Mouse (Mus musculus) gastrocnemius, postnatal 10 days (tissue): ENCODE data around the gene Homer2. TPM values are rescaled to one million over a fixed set of nuclear protein-coding genes. Genes with fewer than 3 reads are reported as not detected.

Experiments
- DNase-seq: peaks from one replicate; pipeline ENCODE4 v3.0.0; 2021; ENCODE audit warnings: mixed read lengths
- total RNA-seq, 2 experiments: library from RNA; stranded (reverse); gene quantifications; 2 replicates each; pipeline ENCODE4 v1.2.3; 2021

The Homer2 gene
- total RNA-seq, 2 experiments from 2014 or later: 26.1 to 26.3 TPM

GRCm38 (mm10) chr7:81560101-81561049, 147.0 kb downstream of the Homer2 start:
- no peak for DNase-seq

GRCm38 (mm10) chr7:81559231-81559980, 147.9 kb downstream of the Homer2 start:
- no peak for DNase-seq

GRCm38 (mm10) chr7:81557985-81558360, 149.4 kb downstream of the Homer2 start:
- DNase-seq: no peak

- no peak for DNase-seq
These were observed 149.9 kb downstream of the Homer2 start for GRCm38 (mm10) chr7:81557252-81557984.

- no peak for DNase-seq
These were observed 150.5 kb downstream of the Homer2 start for GRCm38 (mm10) chr7:81556839-81557238.

GRCm38 (mm10) chr7:81554369-81554768, 153.0 kb downstream of the Homer2 start:
- DNase-seq: peak; percentile 40

- no peak for DNase-seq
These were observed 153.7 kb downstream of the Homer2 start for GRCm38 (mm10) chr7:81553589-81553988.

Other genes with a start within 250 kb of the Homer2 start
- 1 to 10 TPM; 4.5 to 4.9 TPM for gene Ap3b2, start 213.6 kb downstream of the Homer2 start, total RNA-seq
- not detected for gene BC048679, start 209.2 kb downstream of the Homer2 start, total RNA-seq
- gene Fsd2, start 140.6 kb downstream of the Homer2 start, total RNA-seq: 100 to 1,000 TPM; 195 to 220 TPM
- 1 to 10 TPM; 5.9 to 6.5 TPM for gene Whamm, start 136.3 kb downstream of the Homer2 start, total RNA-seq
- gene Ramac, start 55.4 kb upstream of the Homer2 start, total RNA-seq: 10 to 100 TPM; 26.7 to 27.9 TPM
- 10 to 100 TPM; 23.6 to 24.5 TPM for gene 3110040N11Rik, start 82.0 kb upstream of the Homer2 start, total RNA-seq
- 100 to 1,000 TPM; 214 to 229 TPM for gene Btbd1, start 121.9 kb upstream of the Homer2 start, total RNA-seq
- not detected for gene Gm10160, start 148.3 kb upstream of the Homer2 start, total RNA-seq
- 10 to 100 TPM; 53.0 to 54.2 TPM for gene Tm6sf1, start 151.5 kb upstream of the Homer2 start, total RNA-seq
- 1 to 10 TPM; 6.1 to 8.7 TPM for gene Hdgfl3, start 226.9 kb upstream of the Homer2 start, total RNA-seq